Mouse (Mus musculus) neural tube, embryonic 15.5 days (tissue): Measurements from ENCODE around the gene Psmc1. TPM values are rescaled to one million over a fixed set of nuclear protein-coding genes. Genes with fewer than 3 reads are reported as not detected.

ENCODE experiments used
- ATAC-seq: fragments of 200-750 bp; cut with Nextera tagmentation; 2 replicates; pipeline ENCODE4 v1.8.0; 2017; ENCODE audit warnings: mild to moderate bottlenecking, moderate TSS enrichment, moderate library complexity; ENCODE audit not compliant: low FRiP score
- H3K27ac ChIP-seq: fragments of 300-500 bp; sonication (generic); replicated peaks from 2 replicates; pipeline ENCODE4 v1.5.1; 2015; ENCODE audit warnings: mild to moderate bottlenecking, inconsistent platforms
- H3K27me3 ChIP-seq: fragments of 300-500 bp; sonication (generic); replicated peaks from 2 replicates; pipeline ENCODE4 v1.6.1; 2015; ENCODE audit warnings: inconsistent platforms
- H3K36me3 ChIP-seq: fragments of 300-500 bp; sonication (generic); 2 replicates; pipeline ENCODE4 v1.6.1; 2015; ENCODE audit warnings: inconsistent platforms
- H3K4me1 ChIP-seq: fragments of 300-500 bp; sonication (generic); 2 replicates; pipeline ENCODE4 v1.6.1; 2015; ENCODE audit warnings: inconsistent platforms
- H3K4me2 ChIP-seq: fragments of 300-500 bp; sonication (generic); 2 replicates; pipeline ENCODE4 v1.6.1; 2015; ENCODE audit warnings: inconsistent platforms, mild to moderate bottlenecking, moderate library complexity
- H3K4me3 ChIP-seq: fragments of 300-500 bp; sonication (generic); replicated peaks from 2 replicates; pipeline ENCODE4 v1.5.1; 2015; ENCODE audit warnings: mild to moderate bottlenecking, inconsistent platforms
- H3K9ac ChIP-seq: fragments of 300-500 bp; sonication (generic); replicated peaks from 2 replicates; pipeline ENCODE4 v1.6.1; 2015; ENCODE audit warnings: mild to moderate bottlenecking, inconsistent platforms
- H3K9me3 ChIP-seq: fragments of 300-500 bp; sonication (generic); replicated peaks from 2 replicates; pipeline ENCODE4 v1.6.1; 2016; ENCODE audit warnings: inconsistent platforms
- WGBS: fragments of 180-500 bp; shearing (Covaris S2); methylation state at CpG from one replicate; pipeline ENCODE4 v1.1.7; 2015; ENCODE audit warnings: mixed read lengths; 5-methylcytosine and 5-hydroxymethylcytosine counted together
- polyA plus RNA-seq: library from polyadenylated mRNA; unstranded; fragments of >200 nt; fragmentation: Nextera tagmentation; extraction: Ambion mirVana; gene quantifications from 2 replicates; pipeline ENCODE4 v1.2.1, GENCODE M21; 2015

Gene Psmc1
- polyA plus RNA-seq = 280 and 292 TPM in 2 replicates

DNA sequence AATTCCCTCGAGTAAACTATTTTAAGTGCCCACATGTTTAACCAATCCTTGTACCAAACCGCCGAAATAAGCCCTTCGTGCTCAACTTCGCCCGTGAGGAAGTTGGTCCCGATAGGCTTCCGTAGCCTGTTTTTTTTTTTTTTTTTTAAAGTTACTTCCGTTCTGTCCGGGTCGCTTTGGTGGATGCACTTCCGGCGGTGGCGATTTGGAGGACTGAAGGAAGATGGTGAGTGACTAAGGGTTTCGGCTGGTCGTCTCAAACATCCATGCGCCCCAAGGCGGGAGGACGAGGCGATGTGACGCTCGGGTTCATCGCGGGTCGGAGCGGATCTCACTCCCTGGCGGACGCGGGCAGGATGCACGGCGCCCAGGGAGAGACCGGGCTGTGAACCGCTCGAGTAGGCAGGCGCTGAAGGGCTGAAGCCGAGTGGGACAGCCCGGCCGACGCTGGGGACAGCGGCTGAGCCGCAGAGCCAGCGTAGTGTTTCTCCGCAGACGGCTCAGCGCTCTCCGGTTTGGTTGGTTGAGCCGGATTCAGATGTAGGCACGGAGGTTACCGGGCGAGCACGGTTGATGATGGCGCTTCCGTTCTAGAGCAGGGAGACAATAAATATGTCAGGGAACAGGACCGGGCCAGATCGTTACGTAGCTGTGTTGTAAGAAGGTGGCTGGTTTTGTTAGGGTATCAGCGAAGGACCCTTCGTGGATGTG is at the start of gene Psmc1:
Gene Psmc1, plus strand, starts transcription at position 169 of the 711 bp plus-strand sequence.
- WGBS = under 1% methylated on average over 58 of the region's 58 CpGs

DNA sequence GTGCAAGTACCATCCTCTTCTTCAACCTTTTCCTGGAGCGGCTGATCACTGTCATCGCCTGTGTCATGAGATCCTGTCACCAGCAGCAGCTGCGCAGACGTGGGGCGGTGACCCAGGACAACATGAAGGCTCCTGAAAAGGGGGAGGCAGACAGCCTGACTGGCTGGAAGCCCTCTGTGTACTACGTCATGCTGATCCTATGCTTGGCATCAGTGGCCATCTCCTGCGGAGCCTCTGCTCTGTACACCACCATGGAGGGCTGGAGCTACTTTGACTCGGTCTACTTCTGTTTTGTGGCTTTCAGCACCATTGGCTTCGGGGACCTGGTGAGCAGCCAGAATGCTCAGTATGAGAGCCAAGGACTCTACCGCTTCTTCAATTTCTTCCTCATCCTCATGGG is 48.9 kb upstream of the Psmc1 start:
- no peaks in the 10 kb centered on the region for H3K27me3 ChIP-seq
- no peak overlapping the region for H3K9ac ChIP-seq
- WGBS = 92% methylated on average over 10 of the region's 10 CpGs
- ATAC-seq = no peak
- H3K36me3 ChIP-seq = no peaks in the 10 kb centered on the region
- H3K27ac ChIP-seq = no peak overlapping the region
- H3K9me3 ChIP-seq = no peaks in the 10 kb centered on the region
- no peak overlapping the region for H3K4me3 ChIP-seq
- H3K4me2 ChIP-seq = no peak overlapping the region
- H3K4me1 ChIP-seq = no peaks in the 10 kb centered on the region

More for the DNA sequence above, at the start of gene Psmc1:
- peaks cover 25% of the 10 kb centered on the region for H3K4me1 ChIP-seq
- H3K4me2 ChIP-seq = peak within 1 kb of the TSS; percentile 67
- peaks cover 27% of the 10 kb centered on the region for H3K36me3 ChIP-seq
- H3K27me3 ChIP-seq = no peaks in the 10 kb centered on the region
- H3K9me3 ChIP-seq = no peaks in the 10 kb centered on the region
- peak within 1 kb of the TSS; percentile 81 for H3K4me3 ChIP-seq
- H3K27ac ChIP-seq = peak within 1 kb of the TSS; percentile 92
- H3K9ac ChIP-seq = peak within 1 kb of the TSS; percentile 93
- peak; percentile 87 for ATAC-seq

DNA sequence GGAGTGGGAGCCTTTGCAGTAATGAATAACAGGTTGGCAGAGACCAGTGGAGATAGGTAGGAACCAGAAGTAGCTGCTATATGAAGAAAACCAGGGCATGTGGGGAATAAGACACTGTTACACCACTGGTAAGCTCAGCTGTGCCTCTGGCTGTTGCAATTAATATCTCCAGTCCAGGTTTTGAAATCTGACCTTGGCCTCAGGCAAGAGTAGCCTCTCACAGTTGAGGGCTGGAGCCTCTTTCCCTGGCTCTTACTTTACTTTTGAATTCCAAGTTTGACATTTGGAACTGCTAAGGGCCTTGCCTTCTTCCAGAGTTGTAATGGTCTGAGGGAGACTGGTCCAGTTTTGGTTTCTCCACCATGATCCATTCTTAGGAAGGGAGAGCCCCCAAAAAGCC is 48.1 kb upstream of the Psmc1 start:
- Histone ChIP-seq H3K4me1 (no peaks in the 10 kb centered on the region), H3K4me2 (no peak overlapping the region), H3K27me3 (no peaks in the 10 kb centered on the region), H3K27ac (no peak overlapping the region), H3K4me3 (no peak overlapping the region), H3K9me3 (no peaks in the 10 kb centered on the region), H3K9ac (no peak overlapping the region), H3K36me3 (no peaks in the 10 kb centered on the region)
- ATAC-seq = no peak

DNA sequence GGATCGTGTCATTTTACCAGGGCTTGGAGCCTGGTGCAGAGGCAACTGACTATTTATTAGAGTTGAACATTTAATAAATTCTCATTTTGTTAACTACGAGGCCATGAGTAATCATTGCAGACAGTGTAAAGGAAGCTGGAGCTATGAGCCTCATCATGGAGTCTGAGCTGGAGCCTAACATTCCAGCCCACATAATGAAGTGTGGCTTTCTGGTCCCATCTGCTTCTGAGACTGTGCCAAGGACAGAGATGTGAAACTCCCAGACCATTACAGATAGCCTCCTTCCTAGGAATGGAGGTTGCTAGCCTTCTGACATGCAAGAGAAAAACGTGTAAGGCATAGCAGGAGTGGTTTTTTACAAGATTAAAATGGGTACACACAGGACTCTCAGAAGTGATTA is 47.4 kb upstream of the Psmc1 start:
- 76% methylated on average over 3 of the region's 3 CpGs for WGBS
- ATAC-seq = no peak
- no peaks in the 10 kb centered on the region for H3K9me3 ChIP-seq

DNA sequence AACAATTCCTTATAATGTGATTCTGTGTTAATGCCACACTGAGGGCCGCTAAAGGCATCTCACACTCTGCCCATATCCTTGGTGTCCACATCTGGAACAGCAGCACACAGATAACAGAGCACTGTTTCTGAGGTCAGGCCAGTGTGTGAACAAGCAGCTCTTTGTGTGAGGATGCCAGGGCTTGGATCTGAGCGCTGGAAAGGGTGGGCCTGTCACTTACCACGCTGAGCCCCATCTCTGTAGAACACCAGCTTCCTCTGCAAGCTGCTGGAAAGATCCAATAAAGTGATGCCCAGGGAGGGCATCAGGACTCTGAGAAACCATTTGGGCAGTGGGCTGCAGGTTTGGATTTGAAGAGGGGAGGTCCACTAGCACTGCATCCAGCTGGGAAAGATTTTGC is 44.8 kb upstream of the Psmc1 start:
- H3K9me3 ChIP-seq = no peaks in the 10 kb centered on the region
- WGBS = 75% methylated on average over 3 of the region's 3 CpGs
- no peak overlapping the region for H3K4me3 ChIP-seq
- no peak for ATAC-seq
- H3K4me1 ChIP-seq = no peaks in the 10 kb centered on the region
- H3K36me3 ChIP-seq = no peaks in the 10 kb centered on the region
- no peak overlapping the region for H3K4me2 ChIP-seq
- no peaks in the 10 kb centered on the region for H3K27me3 ChIP-seq
- H3K27ac ChIP-seq = no peak overlapping the region
- no peak overlapping the region for H3K9ac ChIP-seq

More for the DNA sequence above, 47.4 kb upstream of the Psmc1 start:
- no peaks in the 10 kb centered on the region for H3K27me3 ChIP-seq
- no peak overlapping the region for H3K4me2 ChIP-seq
- no peak overlapping the region for H3K9ac ChIP-seq
- H3K36me3 ChIP-seq = no peaks in the 10 kb centered on the region
- no peak overlapping the region for H3K27ac ChIP-seq
- no peaks in the 10 kb centered on the region for H3K4me1 ChIP-seq
- no peak overlapping the region for H3K4me3 ChIP-seq

DNA sequence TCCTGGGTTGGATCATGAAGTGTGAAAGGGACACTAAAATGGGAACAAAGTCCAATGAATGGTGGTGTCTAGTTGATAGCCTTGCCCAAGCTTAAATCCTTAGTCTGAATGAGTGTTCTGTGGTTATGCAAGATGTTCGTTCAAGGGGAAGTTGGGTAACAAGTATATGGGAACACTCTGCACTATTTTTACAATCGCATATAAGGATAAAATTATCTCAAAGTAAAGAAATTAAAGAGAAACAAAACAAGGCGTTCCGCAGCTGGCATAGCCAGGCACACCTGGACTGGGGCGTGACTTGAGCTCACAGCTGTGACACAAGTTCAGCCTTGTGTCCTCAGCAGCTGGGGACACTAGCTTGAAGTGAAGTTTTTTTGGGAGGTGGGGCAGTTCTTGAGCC is 42.5 kb upstream of the Psmc1 start:
- no peak overlapping the region for H3K27ac ChIP-seq
- WGBS = 95% methylated on average over 5 of the region's 5 CpGs
- H3K4me1 ChIP-seq = no peaks in the 10 kb centered on the region
- H3K9me3 ChIP-seq = no peaks in the 10 kb centered on the region
- no peak overlapping the region for H3K9ac ChIP-seq
- H3K27me3 ChIP-seq = no peaks in the 10 kb centered on the region
- ATAC-seq = no peak
- H3K4me3 ChIP-seq = no peak overlapping the region
- H3K36me3 ChIP-seq = no peaks in the 10 kb centered on the region
- no peak overlapping the region for H3K4me2 ChIP-seq

DNA sequence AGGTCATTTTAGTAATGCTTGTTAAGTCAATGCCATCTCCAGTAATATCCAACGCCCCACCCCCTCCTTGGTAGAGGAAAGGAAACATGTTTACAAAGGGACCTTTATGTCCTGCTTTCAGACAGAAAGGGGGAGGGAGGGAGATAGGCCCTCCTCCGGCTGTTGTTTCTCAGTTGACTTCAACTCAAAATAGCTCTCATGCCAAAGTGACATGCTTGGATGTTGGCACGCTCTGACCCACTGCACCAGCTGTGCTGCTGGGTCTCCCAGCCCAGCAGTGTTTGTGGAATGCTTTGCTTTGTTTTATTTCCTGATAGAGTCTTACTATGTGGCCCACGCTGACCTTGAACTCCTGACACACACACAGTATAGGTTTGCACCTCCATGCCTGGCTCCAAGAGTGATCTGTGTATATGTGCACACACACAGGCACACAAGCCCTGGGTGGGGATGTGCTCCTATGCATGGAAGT is 36.7 kb upstream of the Psmc1 start:
- Histone ChIP-seq H3K4me1 (no peaks in the 10 kb centered on the region), H3K36me3 (no peaks in the 10 kb centered on the region), H3K9me3 (no peaks in the 10 kb centered on the region), H3K4me2 (no peak overlapping the region), H3K27me3 (no peaks in the 10 kb centered on the region), H3K4me3 (no peak overlapping the region), H3K9ac (no peak overlapping the region), H3K27ac (no peak overlapping the region)
- 63% methylated on average over 4 of the region's 4 CpGs for WGBS
- no peak for ATAC-seq

DNA sequence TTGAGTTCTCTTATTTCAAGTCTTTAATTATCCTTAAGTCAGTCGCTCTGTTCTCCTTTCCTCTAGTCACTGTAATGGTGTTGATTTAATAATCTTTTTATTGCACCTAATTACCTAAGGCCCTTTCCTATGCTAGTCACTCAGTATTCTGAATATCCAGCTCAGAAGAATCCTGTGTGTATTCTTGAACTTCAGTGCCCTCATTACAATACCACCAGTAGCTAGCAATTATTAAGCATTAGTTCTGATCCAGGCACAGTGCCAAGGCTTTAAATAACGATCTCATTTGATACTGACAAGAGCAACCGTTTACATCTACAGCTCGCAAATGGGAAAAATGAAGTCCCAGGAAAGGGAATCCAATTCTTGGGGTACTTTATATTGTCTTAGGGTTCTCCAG is 34.2 kb upstream of the Psmc1 start:
- Histone ChIP-seq H3K27ac (no peak overlapping the region), H3K4me3 (no peak overlapping the region), H3K4me1 (no peaks in the 10 kb centered on the region), H3K9ac (no peak overlapping the region), H3K36me3 (no peaks in the 10 kb centered on the region), H3K9me3 (no peaks in the 10 kb centered on the region), H3K27me3 (no peaks in the 10 kb centered on the region), H3K4me2 (no peak overlapping the region)
- ATAC-seq = no peak; the same call in 1 of the 2 replicates
- WGBS = 56% methylated on average over 4 of the region's 4 CpGs

DNA sequence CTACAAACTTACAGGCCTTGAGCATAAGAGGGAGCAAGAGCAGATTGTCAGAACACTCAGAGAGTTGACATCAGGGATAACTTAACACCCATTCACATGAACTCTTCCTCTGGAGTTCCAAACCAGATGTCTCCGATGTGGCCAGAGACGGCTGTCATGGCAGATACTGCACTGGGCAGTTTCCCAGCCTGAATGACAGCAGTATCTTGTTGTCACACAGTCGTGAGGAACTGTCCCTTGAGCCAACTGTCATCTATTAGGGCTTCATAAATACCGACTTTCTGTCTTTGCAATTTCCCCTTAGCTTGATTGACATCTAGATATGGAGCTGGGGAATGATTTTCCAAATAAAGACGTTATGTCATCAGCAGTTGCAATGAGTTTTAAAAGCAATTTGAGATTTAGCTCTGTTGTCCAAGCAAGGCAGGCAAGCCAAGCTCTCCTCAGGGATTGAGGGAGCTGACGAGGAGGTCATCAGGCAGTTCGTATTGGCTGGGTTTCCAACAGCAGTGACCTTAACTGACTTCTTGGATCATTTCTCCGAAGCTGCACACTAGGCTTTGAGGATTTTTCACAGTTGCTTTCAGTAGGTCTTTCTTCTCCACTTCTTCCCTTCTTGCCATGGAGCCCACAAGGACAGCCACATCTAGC is 30.2 kb upstream of the Psmc1 start:
- no peak for ATAC-seq
- no peak overlapping the region for H3K9ac ChIP-seq
- H3K4me1 ChIP-seq = no peaks in the 10 kb centered on the region
- H3K27me3 ChIP-seq = no peaks in the 10 kb centered on the region
- H3K27ac ChIP-seq = no peak overlapping the region
- no peak overlapping the region for H3K4me2 ChIP-seq
- no peak overlapping the region for H3K4me3 ChIP-seq
- H3K9me3 ChIP-seq = no peaks in the 10 kb centered on the region
- 76% methylated on average over 8 of the region's 8 CpGs for WGBS
- no peaks in the 10 kb centered on the region for H3K36me3 ChIP-seq

DNA sequence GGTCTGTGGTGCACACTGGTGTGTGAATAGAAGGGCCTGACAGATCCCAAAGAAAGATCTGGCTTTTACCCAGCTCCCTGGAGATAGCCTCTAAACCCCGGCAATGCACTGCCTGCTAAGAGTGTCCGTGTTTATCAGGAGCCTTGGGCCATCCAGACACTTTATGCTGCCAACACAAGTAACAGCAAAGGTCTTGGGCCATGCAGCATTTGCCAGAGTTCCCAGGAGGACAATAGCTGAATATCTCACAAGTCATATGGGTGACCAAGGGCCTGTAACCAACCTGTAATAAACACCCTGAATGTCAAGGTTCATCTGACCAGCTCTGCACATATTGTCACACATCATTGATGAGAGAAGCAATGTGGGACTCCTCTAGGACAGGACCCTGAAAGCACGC is 21.9 kb upstream of the Psmc1 start:
- Histone ChIP-seq H3K4me2 (no peak overlapping the region), H3K36me3 (no peaks in the 10 kb centered on the region), H3K4me1 (no peaks in the 10 kb centered on the region), H3K9me3 (no peaks in the 10 kb centered on the region), H3K4me3 (no peak overlapping the region), H3K27me3 (no peaks in the 10 kb centered on the region), H3K9ac (no peak overlapping the region), H3K27ac (no peak overlapping the region)
- 87% methylated on average over 3 of the region's 3 CpGs for WGBS
- ATAC-seq = no peak

DNA sequence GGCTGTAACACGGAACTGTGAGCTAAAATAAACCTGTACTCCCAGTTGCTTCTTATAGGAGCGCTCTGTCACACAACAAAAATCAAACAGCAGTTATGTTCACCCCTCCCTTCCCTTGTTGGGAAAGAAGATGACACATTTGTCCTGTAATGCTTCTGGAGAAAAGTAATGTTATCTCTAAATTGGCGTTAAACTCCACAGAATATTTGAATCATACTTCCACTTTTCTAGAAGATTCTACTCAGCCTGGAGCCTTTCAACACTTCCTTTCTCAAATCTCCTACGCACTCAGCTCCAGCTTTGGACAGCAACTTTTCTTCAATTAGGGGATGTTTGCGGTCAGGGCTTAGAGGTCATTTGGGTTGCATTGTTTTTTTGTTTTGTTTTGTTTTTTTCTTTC is 20.7 kb upstream of the Psmc1 start:
- no peak overlapping the region for H3K4me3 ChIP-seq
- H3K9me3 ChIP-seq = no peaks in the 10 kb centered on the region
- H3K4me1 ChIP-seq = no peaks in the 10 kb centered on the region
- no peaks in the 10 kb centered on the region for H3K27me3 ChIP-seq
- ATAC-seq = no peak
- no peak overlapping the region for H3K27ac ChIP-seq
- no peak overlapping the region for H3K9ac ChIP-seq
- H3K36me3 ChIP-seq = no peaks in the 10 kb centered on the region
- no peak overlapping the region for H3K4me2 ChIP-seq
- WGBS = 90% methylated on average over 5 of the region's 5 CpGs

DNA sequence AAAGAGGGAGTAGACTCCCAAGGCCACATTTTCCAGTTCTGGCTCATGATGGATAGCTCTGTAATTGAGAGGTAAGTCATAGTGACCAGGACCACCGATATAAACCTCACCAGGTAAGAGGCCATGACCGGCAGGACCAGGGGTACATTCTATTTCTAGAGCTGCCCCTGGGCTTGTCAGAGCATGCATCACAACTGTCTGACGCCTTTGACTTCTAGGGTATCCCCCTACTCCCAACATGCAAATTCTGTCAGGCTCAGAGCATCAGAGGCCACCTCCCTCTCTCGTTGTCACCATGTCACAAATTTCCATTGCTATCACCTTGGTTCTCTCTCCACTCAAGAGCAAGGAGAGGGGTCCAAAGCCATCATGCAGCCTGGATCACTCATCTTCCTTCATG is 19.2 kb upstream of the Psmc1 start:
- Histone ChIP-seq H3K36me3 (no peaks in the 10 kb centered on the region), H3K9ac (no peak overlapping the region), H3K4me2 (no peak overlapping the region), H3K27ac (no peak overlapping the region), H3K9me3 (no peaks in the 10 kb centered on the region), H3K27me3 (no peaks in the 10 kb centered on the region), H3K4me3 (no peak overlapping the region), H3K4me1 (no peaks in the 10 kb centered on the region)
- 85% methylated on average over 4 of the region's 4 CpGs for WGBS
- ATAC-seq = no peak
